Mouse (Mus musculus): ENCODE measurements around the gene Gpatch2. TPM values are rescaled to one million over a fixed set of nuclear protein-coding genes. Genes with fewer than 3 reads are reported as not detected.

Gene Gpatch2
- polyA plus RNA-seq, 1 experiment from 2014 or later, result 5.7 TPM

- no peaks in the 10 kb centered on the region for H3K36me3 ChIP-seq (ENCODE audit: control insufficient read depth, insufficient read depth)
- 74% methylated on average over 6 of the region's 6 CpGs for WGBS (ENCODE audit: insufficient replicate concordance)
- no peak overlapping the region for H3K4me2 ChIP-seq (ENCODE audit: low read depth, low read length)
- H3K4me3 ChIP-seq (ENCODE audit: low read depth, low read length), result no peak overlapping the region
- no peak overlapping the region for H3K27ac ChIP-seq (ENCODE audit: low read length)
- ATAC-seq (ENCODE audit: low read depth), result no peak
- no peaks in the 10 kb centered on the region for H3K9me3 ChIP-seq (replicated peaks; ENCODE audit: control insufficient read depth, low read length)
- H3K4me1 ChIP-seq (ENCODE audit: control insufficient read depth, low read depth, low read length), result no peaks in the 10 kb centered on the region
- no peak overlapping the region for H3K9ac ChIP-seq (ENCODE audit: low read depth, low read length)
- H3K27me3 ChIP-seq (ENCODE audit: control insufficient read depth, insufficient read depth, low read depth, low read length), result no peaks in the 10 kb centered on the region
Measured at GRCm38 (mm10) chr1:187236296-187236695, 21.0 kb downstream of the Gpatch2 start.

DNA sequence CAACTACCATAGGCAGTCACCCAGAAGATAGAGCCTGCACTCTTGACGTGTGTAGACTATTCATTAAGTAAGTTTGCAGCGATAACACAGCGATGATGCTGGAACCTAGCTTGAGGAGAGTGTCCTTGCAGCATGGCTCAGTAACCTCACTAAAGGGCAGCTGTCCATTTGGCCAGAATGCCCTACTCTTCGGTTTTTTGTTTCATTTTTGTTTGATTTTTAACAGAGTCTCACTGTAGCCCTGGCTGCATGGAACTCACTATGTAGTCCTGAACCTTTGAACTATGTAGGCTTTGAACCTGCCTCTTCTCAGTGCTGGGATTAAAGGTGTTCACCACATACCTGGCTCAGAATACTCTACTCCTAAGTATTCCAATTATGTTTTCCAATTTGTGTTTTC, 22.8 kb downstream of the Gpatch2 start:
- Histone ChIP-seq H3K4me2 (ENCODE audit: low read depth, low read length) (no peak overlapping the region), H3K36me3 (ENCODE audit: control insufficient read depth, insufficient read depth) (no peaks in the 10 kb centered on the region), H3K4me3 (ENCODE audit: low read depth, low read length) (no peak overlapping the region), H3K4me1 (ENCODE audit: control insufficient read depth, low read depth, low read length) (no peaks in the 10 kb centered on the region), H3K9me3 (replicated peaks; ENCODE audit: control insufficient read depth, low read length) (no peaks in the 10 kb centered on the region), H3K27me3 (ENCODE audit: control insufficient read depth, insufficient read depth, low read depth, low read length) (no peaks in the 10 kb centered on the region), H3K9ac (ENCODE audit: low read depth, low read length) (no peak overlapping the region), H3K27ac (ENCODE audit: low read length) (no peak overlapping the region)
- WGBS (ENCODE audit: insufficient replicate concordance), result 70% methylated on average over 4 of the region's 4 CpGs
- ATAC-seq (ENCODE audit: low read depth), result no peak

- no peak overlapping the region for H3K9ac ChIP-seq (ENCODE audit: low read depth, low read length)
- H3K36me3 ChIP-seq (ENCODE audit: control insufficient read depth, insufficient read depth), result no peaks in the 10 kb centered on the region
- H3K4me3 ChIP-seq (ENCODE audit: low read depth, low read length), result no peak overlapping the region
- whole genome bisulfite sequencing (ENCODE audit: insufficient replicate concordance), result 63% methylated on average over 3 of the region's 3 CpGs
- no peaks in the 10 kb centered on the region for H3K9me3 ChIP-seq (replicated peaks; ENCODE audit: control insufficient read depth, low read length)
- H3K27ac ChIP-seq (ENCODE audit: low read length), result no peak overlapping the region
- H3K27me3 ChIP-seq (ENCODE audit: control insufficient read depth, insufficient read depth, low read depth, low read length), result no peaks in the 10 kb centered on the region
- H3K4me1 ChIP-seq (ENCODE audit: control insufficient read depth, low read depth, low read length), result no peaks in the 10 kb centered on the region
- no peak for ATAC-seq (ENCODE audit: low read depth)
- H3K4me2 ChIP-seq (ENCODE audit: low read depth, low read length), result no peak overlapping the region
Measured at GRCm38 (mm10) chr1:187240304-187240703, 25.0 kb downstream of the Gpatch2 start.

DNA sequence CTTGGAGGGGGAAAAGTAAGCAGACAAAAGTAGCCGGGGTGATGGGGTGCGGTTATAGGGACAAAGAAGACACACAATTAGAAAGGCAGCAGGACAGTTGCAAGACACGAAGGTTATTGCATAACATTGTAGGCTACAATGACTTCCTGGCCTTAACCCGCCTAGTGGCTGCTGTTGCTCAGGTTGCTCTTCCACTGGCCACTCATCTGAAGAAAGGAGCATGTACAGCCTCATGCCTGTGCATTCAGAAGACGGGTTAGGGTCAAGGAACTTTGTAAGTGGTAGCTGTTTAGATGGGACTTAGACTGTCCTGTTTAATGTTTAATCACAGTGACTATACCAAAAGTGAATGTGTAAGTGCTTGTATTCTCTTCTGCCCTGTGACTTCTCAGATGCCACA, 26.0 kb downstream of the Gpatch2 start:
- peak; percentile 41; the same call in 1 of the 2 replicates for ATAC-seq (ENCODE audit: low read depth)
- 63% methylated on average over 5 of the region's 5 CpGs for WGBS (ENCODE audit: insufficient replicate concordance)
- Histone ChIP-seq H3K27ac (ENCODE audit: low read length) (no peak overlapping the region), H3K27me3 (ENCODE audit: control insufficient read depth, insufficient read depth, low read depth, low read length) (no peaks in the 10 kb centered on the region), H3K4me3 (ENCODE audit: low read depth, low read length) (no peak overlapping the region), H3K4me2 (ENCODE audit: low read depth, low read length) (no peak overlapping the region), H3K36me3 (ENCODE audit: control insufficient read depth, insufficient read depth) (no peaks in the 10 kb centered on the region), H3K9me3 (replicated peaks; ENCODE audit: control insufficient read depth, low read length) (no peaks in the 10 kb centered on the region), H3K9ac (ENCODE audit: low read depth, low read length) (no peak overlapping the region), H3K4me1 (ENCODE audit: control insufficient read depth, low read depth, low read length) (no peaks in the 10 kb centered on the region)

DNA sequence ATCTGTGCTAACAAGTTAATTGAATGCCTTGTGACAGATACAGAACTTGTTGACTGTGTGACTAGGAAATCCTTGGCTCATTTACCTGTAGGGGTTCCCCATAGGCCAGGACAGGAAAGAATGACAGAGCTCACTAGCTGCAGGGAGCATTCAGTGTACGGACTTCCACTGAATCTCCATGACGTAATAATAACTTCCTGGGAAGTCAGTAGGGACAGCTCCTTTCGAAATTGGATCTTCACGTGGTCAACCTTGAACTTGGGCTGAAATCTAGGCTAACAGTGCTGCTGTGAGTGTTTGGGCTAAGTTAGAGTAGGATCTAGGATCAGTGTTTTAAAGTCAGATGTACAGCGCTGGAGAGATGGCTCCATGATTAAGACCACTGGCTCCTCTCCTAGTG, 29.4 kb downstream of the Gpatch2 start:
- Histone ChIP-seq H3K36me3 (ENCODE audit: control insufficient read depth, insufficient read depth) (no peaks in the 10 kb centered on the region), H3K4me3 (ENCODE audit: low read depth, low read length) (no peak overlapping the region), H3K27ac (ENCODE audit: low read length) (no peak overlapping the region), H3K4me2 (ENCODE audit: low read depth, low read length) (no peak overlapping the region), H3K9ac (ENCODE audit: low read depth, low read length) (no peak overlapping the region), H3K9me3 (replicated peaks; ENCODE audit: control insufficient read depth, low read length) (no peaks in the 10 kb centered on the region), H3K27me3 (ENCODE audit: control insufficient read depth, insufficient read depth, low read depth, low read length) (no peaks in the 10 kb centered on the region), H3K4me1 (ENCODE audit: control insufficient read depth, low read depth, low read length) (no peaks in the 10 kb centered on the region)
- no peak for ATAC-seq (ENCODE audit: low read depth)
- 67% methylated on average over 5 of the region's 5 CpGs for whole genome bisulfite sequencing (ENCODE audit: insufficient replicate concordance)

DNA sequence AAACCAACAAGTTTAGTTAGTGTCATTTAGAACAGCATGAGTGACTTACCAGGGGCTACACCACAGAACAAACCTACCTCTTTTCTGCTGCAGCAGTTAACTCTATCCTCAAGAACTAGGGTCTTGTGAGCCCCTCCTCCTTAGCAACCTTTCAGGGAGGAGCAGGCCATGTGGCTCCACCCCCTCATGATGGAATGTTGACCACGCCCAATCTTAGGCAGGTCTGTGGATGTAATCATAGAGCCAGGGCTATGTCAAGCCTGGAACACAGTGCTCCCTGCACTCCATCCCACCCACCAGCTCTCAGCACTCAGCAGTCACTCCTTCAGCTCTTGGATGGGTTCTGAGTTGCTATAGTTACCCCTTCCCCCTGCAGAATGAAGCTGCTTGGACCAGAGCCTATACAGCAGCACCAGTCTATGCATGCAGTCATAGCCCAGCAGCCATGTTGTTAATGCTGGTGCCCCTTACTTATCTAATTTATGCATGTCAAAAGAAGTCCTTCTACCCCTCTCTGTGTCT, 35.5 kb downstream of the Gpatch2 start:
- no peaks in the 10 kb centered on the region for H3K4me1 ChIP-seq (ENCODE audit: control insufficient read depth, low read depth, low read length)
- H3K4me3 ChIP-seq (ENCODE audit: low read depth, low read length), result no peak overlapping the region
- no peak overlapping the region for H3K9ac ChIP-seq (ENCODE audit: low read depth, low read length)
- H3K27ac ChIP-seq (ENCODE audit: low read length), result no peak overlapping the region
- ATAC-seq (ENCODE audit: low read depth), result no peak
- no peaks in the 10 kb centered on the region for H3K27me3 ChIP-seq (ENCODE audit: control insufficient read depth, insufficient read depth, low read depth, low read length)
- no peaks in the 10 kb centered on the region for H3K36me3 ChIP-seq (ENCODE audit: control insufficient read depth, insufficient read depth)
- 70% methylated on average over 1 of the region's 1 CpGs for WGBS (ENCODE audit: insufficient replicate concordance)
- H3K4me2 ChIP-seq (ENCODE audit: low read depth, low read length), result no peak overlapping the region
- H3K9me3 ChIP-seq (replicated peaks; ENCODE audit: control insufficient read depth, low read length), result no peaks in the 10 kb centered on the region

- Histone ChIP-seq H3K27ac (ENCODE audit: low read length) (no peak overlapping the region), H3K4me2 (ENCODE audit: low read depth, low read length) (no peak overlapping the region), H3K36me3 (ENCODE audit: control insufficient read depth, insufficient read depth) (no peaks in the 10 kb centered on the region), H3K27me3 (ENCODE audit: control insufficient read depth, insufficient read depth, low read depth, low read length) (no peaks in the 10 kb centered on the region), H3K4me1 (ENCODE audit: control insufficient read depth, low read depth, low read length) (no peaks in the 10 kb centered on the region), H3K9me3 (replicated peaks; ENCODE audit: control insufficient read depth, low read length) (no peaks in the 10 kb centered on the region), H3K9ac (ENCODE audit: low read depth, low read length) (no peak overlapping the region), H3K4me3 (ENCODE audit: low read depth, low read length) (no peak overlapping the region)
- 75% methylated on average over 4 of the region's 4 CpGs for WGBS (ENCODE audit: insufficient replicate concordance)
- ATAC-seq (ENCODE audit: low read depth), result no peak
Measured at GRCm38 (mm10) chr1:187258756-187259155, 43.4 kb downstream of the Gpatch2 start.

DNA sequence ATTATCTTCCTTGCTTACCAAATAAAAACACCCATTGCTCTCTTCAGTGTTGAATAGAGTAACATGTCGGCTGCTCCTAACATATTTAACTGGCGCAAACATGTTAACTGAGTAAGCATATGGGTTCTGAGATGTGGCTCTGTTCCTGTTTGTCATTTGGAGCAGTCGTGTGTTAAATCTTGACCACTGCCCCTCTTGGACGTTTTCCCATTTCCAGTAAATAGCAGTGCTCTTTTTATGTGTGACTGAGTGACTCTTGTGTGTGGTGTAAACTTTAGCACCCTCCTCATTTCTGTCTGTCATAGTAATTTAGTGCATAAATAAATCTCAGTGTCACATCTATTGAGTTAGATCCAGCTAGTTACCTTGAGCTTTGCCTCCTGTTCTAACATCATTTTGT, 52.3 kb downstream of the Gpatch2 start:
- Histone ChIP-seq H3K4me3 (ENCODE audit: low read depth, low read length) (no peak overlapping the region), H3K36me3 (ENCODE audit: control insufficient read depth, insufficient read depth) (no peaks in the 10 kb centered on the region), H3K9ac (ENCODE audit: low read depth, low read length) (no peak overlapping the region), H3K27me3 (ENCODE audit: control insufficient read depth, insufficient read depth, low read depth, low read length) (no peaks in the 10 kb centered on the region), H3K27ac (ENCODE audit: low read length) (no peak overlapping the region), H3K4me1 (ENCODE audit: control insufficient read depth, low read depth, low read length) (no peaks in the 10 kb centered on the region), H3K9me3 (replicated peaks; ENCODE audit: control insufficient read depth, low read length) (no peaks in the 10 kb centered on the region), H3K4me2 (ENCODE audit: low read depth, low read length) (no peak overlapping the region)
- no peak for ATAC-seq (ENCODE audit: low read depth)
- WGBS (ENCODE audit: insufficient replicate concordance), result 60% methylated on average over 4 of the region's 4 CpGs

GRCm38 (mm10) chr1:187270318-187271247, 55.3 kb downstream of the Gpatch2 start:
- Histone ChIP-seq H3K9me3 (replicated peaks; ENCODE audit: control insufficient read depth, low read length) (no peaks in the 10 kb centered on the region), H3K27me3 (ENCODE audit: control insufficient read depth, insufficient read depth, low read depth, low read length) (no peaks in the 10 kb centered on the region), H3K36me3 (ENCODE audit: control insufficient read depth, insufficient read depth) (no peaks in the 10 kb centered on the region), H3K4me3 (ENCODE audit: low read depth, low read length) (no peak overlapping the region), H3K4me2 (ENCODE audit: low read depth, low read length) (no peak overlapping the region), H3K4me1 (ENCODE audit: control insufficient read depth, low read depth, low read length) (no peaks in the 10 kb centered on the region), H3K27ac (ENCODE audit: low read length) (no peak overlapping the region), H3K9ac (ENCODE audit: low read depth, low read length) (no peak overlapping the region)
- WGBS (ENCODE audit: insufficient replicate concordance), result 68% methylated on average over 10 of the region's 10 CpGs
- 0 out of 2 replicates have a peak, but pooled peaks have one; percentile 19 for ATAC-seq (ENCODE audit: low read depth)
